Mouse (Mus musculus) forebrain, embryonic 12.5 days (tissue): ENCODE measurements around the gene Ccdc149. TPM values are rescaled to one million over a fixed set of nuclear protein-coding genes. Genes with fewer than 3 reads are reported as not detected.

Experiments used
- ATAC-seq: fragments of 200-750 bp; cut with Nextera tagmentation; 2 replicates; pipeline ENCODE4 v1.8.0; 2017; ENCODE audit warnings: moderate TSS enrichment; ENCODE audit not compliant: low FRiP score
- H3K27ac ChIP-seq: fragments of 300-500 bp; sonication (generic); 2 replicates; pipeline ENCODE4 v1.5.1; 2016; ENCODE audit warnings: mild to moderate bottlenecking
- H3K27me3 ChIP-seq: fragments of 300-500 bp; sonication (generic); 2 replicates; pipeline ENCODE4 v1.6.1; 2016; ENCODE audit warnings: mild to moderate bottlenecking
- H3K36me3 ChIP-seq: fragments of 300-500 bp; sonication (generic); replicated peaks from 2 replicates; pipeline ENCODE4 v1.6.1; 2016; ENCODE audit warnings: mild to moderate bottlenecking
- H3K4me1 ChIP-seq: fragments of 300-500 bp; sonication (generic); 2 replicates; pipeline ENCODE4 v1.6.1; 2016
- H3K4me2 ChIP-seq: fragments of 300-500 bp; sonication (generic); 2 replicates; pipeline ENCODE4 v1.6.1; 2016; ENCODE audit warnings: mild to moderate bottlenecking, moderate library complexity
- H3K4me3 ChIP-seq: fragments of 300-500 bp; sonication (generic); replicated peaks from 2 replicates; pipeline ENCODE4 v1.5.1; 2016; ENCODE audit warnings: mild to moderate bottlenecking
- H3K9ac ChIP-seq: fragments of 300-500 bp; sonication (generic); 2 replicates; pipeline ENCODE4 v1.6.1; 2016; ENCODE audit warnings: mild to moderate bottlenecking
- H3K9me3 ChIP-seq: fragments of 300-500 bp; sonication (generic); 2 replicates; pipeline ENCODE4 v1.6.1; 2016
- WGBS: fragments of 180-500 bp; shearing (Covaris S2); methylation state at CpG from one replicate; pipeline ENCODE4 v1.1.7; 2016; 5-methylcytosine and 5-hydroxymethylcytosine counted together
- polyA plus RNA-seq: library from polyadenylated mRNA; unstranded; fragments of >200 nt; fragmentation: Nextera tagmentation; extraction: Ambion mirVana; gene quantifications from 2 replicates; pipeline ENCODE4 v1.2.1, GENCODE M21; 2016

Gene Ccdc149
- polyA plus RNA-seq, 1 experiment from 2014 or later: 5.9 TPM

DNA sequence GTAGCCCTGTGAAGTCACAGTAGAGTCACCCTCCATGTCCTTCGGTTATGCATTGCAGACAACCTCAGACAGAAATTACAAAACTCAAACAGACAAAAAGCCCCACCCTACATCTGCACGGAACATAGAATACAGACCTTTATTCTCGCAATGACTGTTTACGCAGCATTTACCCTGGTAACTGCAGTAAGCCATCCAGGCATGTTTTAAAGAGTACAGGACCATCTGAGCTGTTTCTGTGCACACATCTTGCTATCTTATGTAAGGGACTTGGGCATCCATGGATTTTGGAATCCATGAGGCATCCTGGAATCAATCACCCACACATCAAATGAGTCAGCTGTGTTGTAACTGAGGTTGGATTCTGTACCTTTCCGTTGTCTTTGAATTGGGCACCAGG, 105.4 kb downstream of the Ccdc149 start:
- H3K4me1 ChIP-seq: peaks cover 15% of the 10 kb centered on the region
- WGBS: 96% methylated on average over 5 of the region's 5 CpGs
- H3K9me3 ChIP-seq: no peaks in the 10 kb centered on the region
- no peak overlapping the region for H3K4me3 ChIP-seq
- H3K36me3 ChIP-seq: no peaks in the 10 kb centered on the region
- H3K9ac ChIP-seq: no peak overlapping the region
- H3K4me2 ChIP-seq: no peak overlapping the region
- peaks cover 13% of the 10 kb centered on the region; the same call in 1 of the 2 replicates for H3K27me3 ChIP-seq
- H3K27ac ChIP-seq: no peak overlapping the region
- ATAC-seq: no peak

DNA sequence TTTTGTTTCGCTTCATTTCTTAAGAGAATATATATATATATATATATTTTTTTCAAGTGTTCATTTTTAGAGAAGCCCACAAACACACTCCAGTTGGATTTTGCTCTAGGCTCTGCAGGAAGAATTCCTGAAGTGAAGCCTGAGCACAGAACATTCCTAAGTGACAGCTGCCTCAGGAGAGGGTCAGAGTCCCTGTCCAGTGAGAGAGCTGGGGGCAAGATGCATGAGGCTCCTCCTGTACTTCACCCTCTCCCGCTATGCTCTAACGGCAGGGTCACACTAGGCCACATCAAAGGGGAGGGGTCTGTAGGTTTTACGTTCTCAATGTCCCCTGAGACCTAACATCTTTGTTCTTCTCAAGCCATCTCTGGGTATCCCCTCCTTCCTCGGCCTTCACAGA, 106.8 kb downstream of the Ccdc149 start:
- ATAC-seq: no peak
- Histone ChIP-seq H3K4me3 (no peak overlapping the region), H3K27me3 (peaks cover 13% of the 10 kb centered on the region; the same call in 1 of the 2 replicates), H3K9ac (no peak overlapping the region), H3K9me3 (no peaks in the 10 kb centered on the region), H3K36me3 (no peaks in the 10 kb centered on the region), H3K4me1 (peaks cover 15% of the 10 kb centered on the region), H3K4me2 (no peak overlapping the region), H3K27ac (no peak overlapping the region)
- 74% methylated on average over 5 of the region's 5 CpGs for WGBS

DNA sequence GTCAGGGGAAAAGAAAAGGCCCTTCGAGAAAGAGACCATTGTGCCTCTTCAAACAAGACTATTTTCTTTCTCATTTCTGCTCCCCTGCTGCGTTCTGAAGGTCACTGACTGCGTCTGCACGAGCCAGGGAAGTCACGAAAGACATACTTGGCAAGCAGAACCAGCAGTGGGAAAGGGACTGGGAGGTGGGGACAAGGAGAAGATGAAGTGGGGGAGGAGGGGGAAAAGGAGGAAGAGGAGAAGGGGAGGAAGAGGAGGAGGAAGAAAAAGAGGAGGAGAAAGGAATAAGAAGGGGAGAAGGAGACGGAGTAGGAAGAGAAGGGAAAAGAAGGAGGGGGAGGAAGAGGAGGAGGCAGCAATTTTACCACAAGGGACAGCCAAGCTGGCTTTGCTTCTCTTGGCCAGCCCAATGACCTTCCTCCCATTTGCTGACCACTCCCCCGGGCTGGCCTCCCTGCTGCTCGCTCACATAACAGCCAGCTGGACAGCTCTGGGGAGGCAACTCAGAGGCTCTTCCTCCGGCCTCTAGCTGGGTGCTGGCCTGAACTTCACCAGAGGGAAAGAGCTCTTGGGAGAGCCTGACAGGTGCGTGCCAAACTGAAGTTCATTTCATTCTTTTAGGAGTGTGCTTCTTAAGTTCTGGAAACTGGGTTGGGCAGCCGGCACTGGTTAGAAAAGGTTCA, 107.7 kb downstream of the Ccdc149 start, which contains the start of gene Sod3:
Gene Sod3 (plus strand): TSS at position 324 of the 683 bp plus-strand sequence.
- Histone ChIP-seq H3K36me3 (no peaks in the 10 kb centered on the region), H3K27me3 (peaks cover 12% of the 10 kb centered on the region; the same call in 1 of the 2 replicates), H3K4me3 (no peak within 1 kb of the TSS), H3K4me2 (no peak within 1 kb of the TSS), H3K27ac (no peak within 1 kb of the TSS), H3K4me1 (peaks cover 13% of the 10 kb centered on the region), H3K9ac (no peak within 1 kb of the TSS), H3K9me3 (no peaks in the 10 kb centered on the region)
- ATAC-seq: no peak
- WGBS: 27% methylated on average over 11 of the region's 11 CpGs

DNA sequence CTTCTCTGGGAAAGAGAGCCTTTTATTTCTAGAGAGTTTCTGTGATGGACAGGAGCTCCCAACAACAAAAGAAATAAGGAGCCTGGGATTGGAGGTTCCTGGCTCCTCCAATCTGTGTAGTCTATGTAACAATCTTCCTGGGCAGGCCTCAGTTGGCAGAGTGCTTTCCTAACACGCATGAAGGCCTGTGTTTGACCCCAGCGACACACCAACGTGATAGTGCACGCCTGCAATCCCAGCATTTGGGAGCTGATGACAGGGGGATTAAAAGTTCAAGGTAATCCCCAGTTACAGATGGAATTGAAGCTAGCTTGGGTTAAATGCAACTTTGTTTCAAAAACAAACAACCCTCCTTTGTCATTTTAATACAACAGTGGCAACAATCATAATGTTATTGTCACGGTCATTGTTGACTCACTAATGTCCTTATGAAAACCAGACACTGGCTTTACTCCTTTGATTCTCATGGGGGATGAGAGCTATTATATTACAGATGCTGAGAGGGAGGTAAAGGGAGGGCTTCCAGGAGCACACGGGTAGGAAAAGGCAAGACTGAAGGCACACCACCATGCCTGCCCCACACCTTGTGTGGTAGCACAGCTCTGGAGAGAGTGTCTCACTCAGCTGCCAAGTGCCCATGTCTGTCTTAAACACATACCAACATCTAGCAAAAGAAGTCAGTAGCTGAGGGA, 108.4 kb downstream of the Ccdc149 start:
- ATAC-seq: no peak

DNA sequence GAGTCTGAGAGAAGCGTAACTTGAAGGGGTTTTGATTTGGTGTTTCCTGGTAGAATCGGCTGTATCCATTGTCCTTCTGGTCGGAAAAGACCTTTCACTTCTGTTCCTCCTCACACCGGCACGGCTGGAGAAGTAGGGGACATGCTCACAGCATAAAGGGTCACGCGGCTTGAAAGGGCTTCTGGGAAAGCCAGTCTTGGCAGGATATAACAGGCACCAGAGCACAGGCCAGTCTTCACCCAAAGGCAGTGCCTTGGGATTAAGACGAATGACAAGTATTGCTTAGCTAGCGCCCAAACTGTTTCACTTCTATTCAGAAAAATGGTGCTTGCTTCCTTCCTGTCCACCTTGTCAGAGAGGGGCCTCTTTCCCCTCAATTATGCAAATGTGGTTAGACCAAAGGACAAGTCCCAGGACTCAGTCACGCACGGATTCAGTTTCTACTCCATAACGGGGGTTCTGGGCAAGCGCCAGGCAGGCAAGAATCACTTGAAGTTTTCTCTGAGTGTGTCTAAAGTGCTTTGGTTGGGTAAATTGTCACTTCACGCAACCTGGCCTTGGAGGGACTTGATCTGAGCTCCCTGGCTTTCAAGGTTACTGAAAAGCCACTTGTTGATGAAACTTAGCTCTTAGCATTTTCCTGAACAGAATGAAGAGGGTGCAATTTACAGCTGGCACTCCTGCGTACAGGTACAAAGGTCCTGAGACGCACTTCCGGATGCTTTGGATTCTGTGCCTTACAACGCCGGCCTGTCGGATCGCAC, 110.9 kb downstream of the Ccdc149 start:
- Histone ChIP-seq H3K4me2 (no peak overlapping the region), H3K36me3 (no peaks in the 10 kb centered on the region), H3K9me3 (no peaks in the 10 kb centered on the region), H3K4me1 (peaks cover 12% of the 10 kb centered on the region), H3K4me3 (no peak overlapping the region), H3K27ac (no peak overlapping the region), H3K9ac (no peak overlapping the region), H3K27me3 (0 out of 2 replicates have a peak, but pooled peaks cover 7% of the 10 kb centered on the region)
- 75% methylated on average over 21 of the region's 21 CpGs for WGBS
- no peak for ATAC-seq

More for the DNA sequence above, 108.4 kb downstream of the Ccdc149 start:
- no peaks in the 10 kb centered on the region for H3K36me3 ChIP-seq
- H3K9me3 ChIP-seq: no peaks in the 10 kb centered on the region
- H3K4me2 ChIP-seq: no peak overlapping the region
- H3K27ac ChIP-seq: no peak overlapping the region
- H3K4me3 ChIP-seq: no peak overlapping the region
- no peak overlapping the region for H3K9ac ChIP-seq
- H3K27me3 ChIP-seq: 0 out of 2 replicates have a peak, but pooled peaks cover 7% of the 10 kb centered on the region
- H3K4me1 ChIP-seq: peaks cover 12% of the 10 kb centered on the region
- 66% methylated on average over 6 of the region's 6 CpGs for WGBS

DNA sequence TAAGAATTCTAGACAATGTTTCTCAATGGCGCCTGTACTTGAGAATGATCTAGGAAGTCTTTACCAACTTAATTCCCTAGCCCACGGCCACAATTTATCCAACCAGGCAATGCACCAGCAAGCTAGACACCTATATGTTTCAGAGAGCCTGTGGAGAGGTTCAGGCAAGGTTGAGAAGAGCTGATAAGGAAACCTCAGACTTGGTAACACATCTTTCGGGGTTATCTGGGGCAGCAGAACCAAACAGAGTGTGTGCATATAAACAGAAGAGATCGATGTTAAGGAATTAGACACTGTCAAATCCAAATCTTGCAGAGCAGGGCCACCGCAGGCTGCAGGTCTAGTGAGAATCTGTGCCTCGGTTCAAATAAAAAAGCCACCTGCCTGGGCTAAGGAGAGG, 113.2 kb downstream of the Ccdc149 start:
- no peaks in the 10 kb centered on the region for H3K9me3 ChIP-seq
- no peak overlapping the region for H3K9ac ChIP-seq
- 87% methylated on average over 6 of the region's 6 CpGs for WGBS
- H3K4me2 ChIP-seq: no peak overlapping the region
- peaks cover 4% of the 10 kb centered on the region for H3K4me1 ChIP-seq
- no peak overlapping the region for H3K27ac ChIP-seq
- no peak overlapping the region for H3K4me3 ChIP-seq
- no peak for ATAC-seq
- H3K27me3 ChIP-seq: 0 out of 2 replicates have a peak, but pooled peaks cover under 1% of the 10 kb centered on the region
- no peaks in the 10 kb centered on the region for H3K36me3 ChIP-seq

DNA sequence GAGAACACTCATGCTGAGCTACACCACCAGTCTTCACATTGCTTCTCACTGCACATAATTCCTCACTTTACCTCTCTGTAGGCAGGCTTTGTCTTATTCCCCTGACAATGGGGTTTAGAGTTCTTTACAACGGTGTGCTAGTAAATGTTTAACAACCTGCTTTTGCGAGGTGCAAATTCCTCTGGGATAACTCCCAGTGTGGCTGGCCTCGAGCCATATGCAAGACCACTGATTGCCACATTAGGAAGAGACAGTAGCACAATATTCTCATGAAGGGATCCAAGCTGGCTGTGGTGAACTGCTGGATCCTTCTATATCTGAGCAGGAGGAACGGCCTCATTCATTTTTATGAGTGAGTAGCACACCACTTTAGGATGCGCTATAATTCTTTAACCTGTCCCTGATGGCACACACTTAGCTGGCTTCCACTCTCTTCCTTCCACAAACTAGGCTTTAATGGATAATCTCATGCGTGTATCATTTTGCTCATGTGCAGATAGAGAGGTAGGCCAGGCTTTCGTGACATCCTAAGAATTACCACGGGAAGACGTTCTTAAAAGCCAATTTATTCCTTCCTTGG, 114.1 kb downstream of the Ccdc149 start:
- H3K36me3 ChIP-seq: no peaks in the 10 kb centered on the region
- H3K27me3 ChIP-seq: no peaks in the 10 kb centered on the region
- no peaks in the 10 kb centered on the region; the same call in 1 of the 2 replicates for H3K4me1 ChIP-seq
- no peak overlapping the region for H3K4me2 ChIP-seq
- 72% methylated on average over 9 of the region's 9 CpGs for WGBS
- no peak overlapping the region for H3K9ac ChIP-seq
- H3K9me3 ChIP-seq: no peaks in the 10 kb centered on the region
- ATAC-seq: no peak
- no peak overlapping the region for H3K27ac ChIP-seq
- no peak overlapping the region for H3K4me3 ChIP-seq

DNA sequence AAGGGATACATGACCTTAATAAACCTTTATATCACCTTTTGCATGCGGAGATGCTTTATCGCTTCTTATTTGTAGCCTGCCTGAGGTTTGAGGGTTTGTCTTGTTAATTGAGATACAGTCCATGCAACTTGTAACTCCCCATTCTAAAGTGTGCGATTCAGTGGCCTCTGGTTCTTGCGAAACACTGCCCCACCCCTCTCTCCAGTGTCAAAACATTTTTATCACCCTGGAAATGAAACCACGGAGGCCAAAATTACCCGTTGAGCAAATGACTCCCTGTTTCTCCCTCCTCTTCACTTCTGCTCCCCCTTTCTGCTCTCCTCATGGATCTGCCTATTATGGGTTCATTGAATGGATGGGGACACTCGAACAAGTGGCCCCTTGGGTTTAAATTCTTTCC, 115.7 kb downstream of the Ccdc149 start:
- H3K4me1 ChIP-seq: no peaks in the 10 kb centered on the region; the same call in 1 of the 2 replicates
- no peaks in the 10 kb centered on the region for H3K36me3 ChIP-seq
- no peaks in the 10 kb centered on the region for H3K27me3 ChIP-seq
- H3K9ac ChIP-seq: no peak overlapping the region
- H3K4me2 ChIP-seq: no peak overlapping the region
- no peak overlapping the region for H3K27ac ChIP-seq
- no peak for ATAC-seq
- H3K9me3 ChIP-seq: no peaks in the 10 kb centered on the region
- no peak overlapping the region for H3K4me3 ChIP-seq
- 87% methylated on average over 7 of the region's 7 CpGs for WGBS

DNA sequence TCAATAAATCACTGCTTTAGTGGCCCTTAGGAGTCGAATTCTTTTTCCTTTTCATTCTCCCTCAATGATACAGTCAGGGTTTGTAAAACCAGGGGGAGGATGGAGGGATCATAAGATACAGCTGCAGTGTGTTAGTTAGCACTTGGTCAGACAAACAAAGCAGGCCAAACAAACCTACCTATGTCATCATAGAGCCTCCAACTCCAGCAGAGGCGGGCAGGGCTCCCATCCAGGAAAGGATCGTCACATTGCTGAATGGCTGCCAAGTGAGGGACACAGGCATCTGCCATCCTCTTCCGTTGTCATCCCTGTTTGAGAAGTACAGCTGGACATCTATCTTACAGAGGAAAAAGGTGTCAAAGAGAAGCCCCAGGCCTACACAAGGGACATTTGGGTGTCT, 116.9 kb downstream of the Ccdc149 start:
- Histone ChIP-seq H3K4me1 (no peaks in the 10 kb centered on the region), H3K9ac (no peak overlapping the region), H3K27ac (no peak overlapping the region), H3K36me3 (no peaks in the 10 kb centered on the region), H3K9me3 (no peaks in the 10 kb centered on the region), H3K4me3 (no peak overlapping the region), H3K27me3 (no peaks in the 10 kb centered on the region), H3K4me2 (no peak overlapping the region)
- WGBS: 89% methylated on average over 4 of the region's 4 CpGs
- ATAC-seq: no peak

DNA sequence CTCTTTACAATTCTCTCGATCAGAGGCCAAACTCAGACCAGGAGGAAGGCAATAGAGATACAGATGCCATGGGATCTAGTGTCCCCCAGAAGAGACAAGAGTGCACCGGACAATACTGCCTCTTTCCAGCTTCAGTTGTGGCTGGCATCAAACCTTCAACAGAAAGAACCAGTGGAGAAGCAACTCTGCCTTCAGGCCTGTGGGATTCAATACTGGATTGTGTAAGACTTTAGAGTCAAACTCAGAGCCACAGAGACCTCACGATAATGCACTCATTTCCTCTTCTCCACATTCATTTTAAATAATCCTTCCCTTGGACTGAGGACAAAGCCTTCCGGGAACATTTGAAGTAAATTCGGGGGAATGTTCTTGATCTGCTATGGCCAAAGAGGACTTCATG, 118.6 kb downstream of the Ccdc149 start:
- Histone ChIP-seq H3K9me3 (no peaks in the 10 kb centered on the region), H3K36me3 (no peaks in the 10 kb centered on the region), H3K9ac (no peak overlapping the region), H3K4me3 (no peak overlapping the region), H3K27ac (no peak overlapping the region), H3K4me1 (no peaks in the 10 kb centered on the region), H3K27me3 (no peaks in the 10 kb centered on the region), H3K4me2 (no peak overlapping the region)
- WGBS: 73% methylated on average over 5 of the region's 5 CpGs
- ATAC-seq: no peak

DNA sequence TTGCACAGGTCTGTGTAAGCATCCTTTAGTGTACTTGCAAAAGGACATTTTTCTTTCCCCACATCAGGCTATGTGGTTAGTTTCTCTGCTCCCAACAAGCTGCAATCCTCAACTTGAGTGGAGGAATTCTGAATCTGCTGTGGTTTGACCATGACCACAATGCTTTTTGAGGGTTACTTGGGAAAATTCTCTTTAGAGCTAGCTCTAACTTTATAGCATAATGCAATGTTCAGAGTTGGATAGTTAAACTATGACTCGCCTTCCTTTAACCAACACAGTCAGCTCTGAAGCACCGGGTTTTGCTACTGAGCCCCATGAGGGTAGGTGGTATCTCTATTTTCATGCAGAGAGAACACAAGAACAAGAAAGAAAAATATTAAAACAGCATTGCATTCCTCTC, 119.8 kb downstream of the Ccdc149 start:
- WGBS: 87% methylated on average over 2 of the region's 2 CpGs
- Histone ChIP-seq H3K9ac (no peak overlapping the region), H3K4me2 (no peak overlapping the region), H3K4me3 (no peak overlapping the region), H3K4me1 (no peaks in the 10 kb centered on the region), H3K9me3 (no peaks in the 10 kb centered on the region), H3K27me3 (no peaks in the 10 kb centered on the region), H3K36me3 (no peaks in the 10 kb centered on the region), H3K27ac (no peak overlapping the region)
- no peak for ATAC-seq

DNA sequence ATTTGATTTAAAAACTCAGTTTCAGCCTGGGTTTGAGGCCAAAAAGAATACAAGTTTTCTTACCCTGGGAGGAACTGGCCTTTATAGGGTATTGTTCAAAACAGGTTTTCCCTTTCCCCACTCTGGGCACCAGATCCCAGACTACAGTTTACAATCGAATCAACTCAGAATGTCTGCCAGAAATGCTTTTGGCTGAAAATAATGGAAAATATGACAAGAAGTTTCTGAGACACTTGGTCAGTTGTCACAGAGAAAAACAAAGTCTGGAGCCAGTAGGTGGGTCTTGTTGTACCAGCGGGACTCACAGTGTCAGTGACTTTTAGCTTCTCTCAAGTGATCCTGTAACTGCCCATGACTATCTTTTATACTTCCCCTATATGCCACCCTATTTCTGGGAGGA, 120.9 kb downstream of the Ccdc149 start:
- no peak for ATAC-seq
- Histone ChIP-seq H3K4me3 (no peak overlapping the region), H3K9me3 (no peaks in the 10 kb centered on the region), H3K4me2 (no peak overlapping the region), H3K36me3 (no peaks in the 10 kb centered on the region), H3K9ac (no peak overlapping the region), H3K4me1 (no peaks in the 10 kb centered on the region), H3K27me3 (no peaks in the 10 kb centered on the region), H3K27ac (no peak overlapping the region)
- WGBS: 82% methylated on average over 2 of the region's 2 CpGs
